Mouse (Mus musculus) gastrocnemius, postnatal 14 days (tissue): ENCODE measurements around the gene S100a6. TPM values are rescaled to one million over a fixed set of nuclear protein-coding genes. Genes with fewer than 3 reads are reported as not detected.

Experiments used
- DNase-seq: peaks from one replicate; pipeline ENCODE4 v3.0.0; 2021; ENCODE audit warnings: mixed read lengths
- intact Hi-C: fragments of 180-260 bp; cut with DNase I; formaldehyde crosslinking; loops from one replicate; pipeline ENCODE4 v1.15.1; 2025; ENCODE audit warnings: low total_unique reads
- total RNA-seq, 2 experiments: library from RNA; stranded (reverse); gene quantifications; 2 replicates each; pipeline ENCODE4 v1.2.3; 2021

S100a6 gene
- total RNA-seq, 2 experiments from 2014 or later = 69.9 to 95.9 TPM

- DNase-seq = no peak
- intact Hi-C loops = no loop called here
Observed at GRCm38 (mm10) chr3:90664219-90664618, 51.5 kb downstream of the S100a6 start.

GRCm38 (mm10) chr3:90668846-90669245, 56.2 kb downstream of the S100a6 start, which contains the start of gene S100a8:
Gene S100a8, plus strand, starts transcription at chr3:90668978.
- intact Hi-C loops = loop anchor here (5.0 kb wide), 1 partner anchor 38 kb away; no protein-coding TSS in a partner anchor
- peak; percentile 7 for DNase-seq

Other genes starting within 250 kb of the S100a6 start
- gene Slc27a3, start 222.9 kb upstream of the S100a6 start, total RNA-seq = 1 to 10 TPM; 1.9 to 2.3 TPM
- 10 to 100 TPM; 15.7 to 17.7 TPM for gene Ints3, start 179.3 kb upstream of the S100a6 start, total RNA-seq
- 10 to 100 TPM; 14.9 to 15.6 TPM for gene Npr1, start 147.0 kb upstream of the S100a6 start, total RNA-seq
- 10 to 100 TPM; 32.6 to 35.9 TPM for gene Ilf2, start 136.8 kb upstream of the S100a6 start, total RNA-seq
- gene Snapin, start 121.8 kb upstream of the S100a6 start, total RNA-seq = 10 to 100 TPM; 57.3 to 59.6 TPM
- 100 to 1,000 TPM in 1 of 2 experiments, 10 to 100 TPM in 1; 83.3 to 100 TPM for gene Chtop, start 103.4 kb upstream of the S100a6 start, total RNA-seq
- 10 to 100 TPM; 53.1 to 61.0 TPM for gene S100a1, start 98.5 kb upstream of the S100a6 start, total RNA-seq
- gene S100a13, start 98.4 kb upstream of the S100a6 start, total RNA-seq = 10 to 100 TPM; 12.9 to 15.4 TPM
- gene S100a14, start 86.0 kb upstream of the S100a6 start, total RNA-seq = not detected
- gene S100a16, start 75.6 kb upstream of the S100a6 start, total RNA-seq = 100 to 1,000 TPM in 1 of 2 experiments, 10 to 100 TPM in 1; 79.5 to 106 TPM
- gene S100a3, start 52.3 kb upstream of the S100a6 start, total RNA-seq = under 1 TPM in 1 of 2 experiments, not detected in 1; 0.45 TPM
- not detected for gene S100a2, start 22.6 kb upstream of the S100a6 start, total RNA-seq
- gene Gm42674, start 11.0 kb upstream of the S100a6 start, total RNA-seq = not detected
- gene S100a4, start 9.1 kb upstream of the S100a6 start, total RNA-seq = 10 to 100 TPM; 11.1 to 16.5 TPM
- not detected for gene S100a5, start 4.4 kb upstream of the S100a6 start, total RNA-seq
- under 1 TPM in 1 of 2 experiments, not detected in 1; 0.16 TPM for gene S100a7a, start 41.1 kb downstream of the S100a6 start, total RNA-seq
- gene S100a8, start 56.1 kb downstream of the S100a6 start, total RNA-seq = under 1 TPM in 1 of 2 experiments, not detected in 1; 0.71 TPM
- gene S100a9, start 82.8 kb downstream of the S100a6 start, total RNA-seq = under 1 TPM in 1 of 2 experiments, not detected in 1; 0.76 TPM
- gene Pglyrp4, start 114.0 kb downstream of the S100a6 start, total RNA-seq = not detected
- not detected for gene Gm5849, start 165.0 kb downstream of the S100a6 start, total RNA-seq